Comparison of ENCODE assay signal across 8 mouse cellular contexts in genomic region chr5:143622623-143623150, GRCm38 (mm10). TPM values are rescaled to one million over a fixed set of nuclear protein-coding genes. Genes with fewer than 3 reads are reported as not detected.
A peak's percentile ranks its signal among the peaks of the same experiment; 100 is the strongest.
DNase-seq lines count a peak whose midpoint lies in the region; ATAC-seq and TF ChIP-seq lines count a peak whose summit lies in the region.

No protein-coding gene starts in this region.

- no peak for TF ChIP-seq POLR2A in bone marrow macrophage, adult 2 months (IDR thresholded peaks at IDR 0.05; ENCODE audit: borderline replicate concordance, low read depth, low read length)

- under 1% methylated on average over 48 of the region's 48 CpGs for WGBS in kidney, postnatal 0 days
- WGBS in heart, embryonic 15.5 days, result under 1% methylated on average over 48 of the region's 48 CpGs
- WGBS in liver, embryonic 15.5 days (ENCODE audit: insufficient replicate concordance), result under 1% methylated on average over 48 of the region's 48 CpGs

- H3K4me3 ChIP-seq in kidney, postnatal 0 days (replicated peaks; ENCODE audit: low read depth, low read length), result peak overlapping the region; percentile 67
- H3K4me3 ChIP-seq in bone marrow macrophage, adult 2 months (ENCODE audit: insufficient read depth, low read length), result peak overlapping the region; percentile 85
- peak overlapping the region; percentile 94 for H3K4me3 ChIP-seq in heart, embryonic 15.5 days
- peak overlapping the region; percentile 99 for H3K4me3 ChIP-seq in liver, embryonic 15.5 days (replicated peaks)

- no peaks in the 10 kb centered on the region for H3K9me3 ChIP-seq in kidney, postnatal 0 days (replicated peaks; ENCODE audit: low read length)
- H3K9me3 ChIP-seq in heart, embryonic 15.5 days (replicated peaks), result no peaks in the 10 kb centered on the region
- H3K9me3 ChIP-seq in liver, embryonic 15.5 days (replicated peaks), result no peaks in the 10 kb centered on the region

- peaks cover 17% of the 10 kb centered on the region for H3K4me1 ChIP-seq in kidney, postnatal 0 days (replicated peaks; ENCODE audit: insufficient read depth, low read length)
- peaks cover 29% of the 10 kb centered on the region for H3K4me1 ChIP-seq in bone marrow macrophage, adult 2 months (ENCODE audit: control insufficient read depth, insufficient read depth, low read length)
- peaks cover 53% of the 10 kb centered on the region for H3K4me1 ChIP-seq in heart, embryonic 15.5 days (replicated peaks)
- peaks cover 80% of the 10 kb centered on the region for H3K4me1 ChIP-seq in liver, embryonic 15.5 days (replicated peaks)

- peak overlapping the region; percentile 74 for H3K4me2 ChIP-seq in kidney, postnatal 0 days (ENCODE audit: low read length)
- peak overlapping the region; percentile 88 for H3K4me2 ChIP-seq in heart, embryonic 15.5 days
- peak overlapping the region; percentile 78 for H3K4me2 ChIP-seq in liver, embryonic 15.5 days

- H3K36me3 ChIP-seq in kidney, postnatal 0 days (ENCODE audit: insufficient read depth, low read length), result no peaks in the 10 kb centered on the region
- no peaks in the 10 kb centered on the region for H3K36me3 ChIP-seq in heart, embryonic 15.5 days
- H3K36me3 ChIP-seq in liver, embryonic 15.5 days (replicated peaks), result no peaks in the 10 kb centered on the region

- no peak for TF ChIP-seq CTCF in kidney, postnatal 0 days (IDR thresholded peaks at IDR 0.05; ENCODE audit: low read depth)
- no peak for TF ChIP-seq CTCF in bone marrow macrophage, adult 2 months (IDR thresholded peaks at IDR 0.05; ENCODE audit: low read depth, low read length)

- no peak for DNase-seq in kidney, postnatal 0 days (ENCODE audit: low spot score)
- DNase-seq in kidney, postnatal 10 days, result no peak
- DNase-seq in right cerebral cortex, adult 18-20 months, result no peak
- DNase-seq in adrenal gland, postnatal 14 days, result no peak
- no peak for DNase-seq in adrenal gland, postnatal 4 days (ENCODE audit: low spot score in 2 of 2)

- ATAC-seq in kidney, postnatal 0 days (replicated peaks; ENCODE audit: low FRiP score, low read depth), result peak; percentile 75
- ATAC-seq in heart, embryonic 15.5 days (replicated peaks; ENCODE audit: insufficient number of reproducible peaks, insufficient read depth, low FRiP score, low read depth), result peak; percentile 82
- ATAC-seq in liver, embryonic 15.5 days (ENCODE audit: insufficient read depth), result peak; percentile 64

- peak overlapping the region; percentile 86 for H3K9ac ChIP-seq in kidney, postnatal 0 days (ENCODE audit: low read depth, low read length)
- H3K9ac ChIP-seq in heart, embryonic 15.5 days, result peak overlapping the region; percentile 98
- peak overlapping the region; percentile 99 for H3K9ac ChIP-seq in liver, embryonic 15.5 days

- H3K27ac ChIP-seq in kidney, postnatal 0 days, result peak overlapping the region; percentile 87
- peak overlapping the region; percentile 30; the same call in 1 of the 2 replicates for H3K27ac ChIP-seq in bone marrow macrophage, adult 2 months (ENCODE audit: insufficient read depth, low read depth, low read length)
- H3K27ac ChIP-seq in heart, embryonic 15.5 days, result peak overlapping the region; percentile 89
- H3K27ac ChIP-seq in liver, embryonic 15.5 days (replicated peaks), result peak overlapping the region; percentile 94

- no peaks in the 10 kb centered on the region for H3K27me3 ChIP-seq in kidney, postnatal 0 days (ENCODE audit: insufficient read depth, low read length)
- no peaks in the 10 kb centered on the region for H3K27me3 ChIP-seq in heart, embryonic 15.5 days
- H3K27me3 ChIP-seq in liver, embryonic 15.5 days, result no peaks in the 10 kb centered on the region

RNA-seq across cellular contexts. Expression of gene Cyth3, which starts 0.4 kb away (rescaled TPM):
- 74.3 and 76.7 TPM in 2 replicates for polyA plus RNA-seq in kidney, postnatal 0 days (2015; fragmentation: Nextera tagmentation; extraction: Ambion mirVana)
- 21.0 and 26.1 TPM in 2 replicates for polyA plus RNA-seq in bone marrow macrophage, adult 2 months (2012; ENCODE audit: insufficient read depth, insufficient read length, missing spikeins)
- 49.9 and 57.6 TPM in 2 replicates for polyA plus RNA-seq in heart, embryonic 15.5 days (2015; fragmentation: Nextera tagmentation; extraction: Ambion mirVana)
- polyA plus RNA-seq in liver, embryonic 15.5 days (2015; fragmentation: Nextera tagmentation; extraction: Ambion mirVana), result 35.7 and 37.5 TPM in 2 replicates
- 139 and 144 TPM in 2 replicates for total RNA-seq in adrenal gland, postnatal 14 days (2021)
- 100 to 1,000 TPM; 195 to 200 TPM for total RNA-seq in adrenal gland, postnatal 4 days (2021)

Comparison
In these comparisons a context has a peak if more than half of its experiments do, and no peak if none do; other contexts are left out.
1. H3K27ac ChIP-seq: peak in every context shown above with its lines; median percentile 94 in liver, embryonic 15.5 days; 89 in heart, embryonic 15.5 days; 87 in kidney, postnatal 0 days; 30 in bone marrow macrophage, adult 2 months.